Mouse (Mus musculus): Measurements from ENCODE around the gene Shld1. TPM values are rescaled to one million over a fixed set of nuclear protein-coding genes. Genes with fewer than 3 reads are reported as not detected.
A peak's percentile ranks its signal among the peaks of the same experiment; 100 is the strongest.

The Shld1 gene
- total and polyA plus RNA-seq, 2 experiments: 8.7 to 14.1 TPM

GRCm38 (mm10) chr2:132693980-132694379, 7.2 kb downstream of the Shld1 start:
- 89% methylated on average over 3 of the region's 3 CpGs for WGBS
- peak overlapping the region; percentile 92 for H3K27ac ChIP-seq (replicated peaks; ENCODE audit: insufficient read depth, low read depth, low read length)
- H3K4me1 ChIP-seq (ENCODE audit: control insufficient read depth, insufficient read depth, low read length): peaks cover 37% of the 10 kb centered on the region
- DNase-seq (ENCODE audit: extremely low read depth, low read depth, low spot score): no peak
- no peak for TF ChIP-seq CTCF (IDR thresholded peaks at IDR 0.05; ENCODE audit: low read depth, low read length)
- no peak for TF ChIP-seq POLR2A (IDR thresholded peaks at IDR 0.05; ENCODE audit: extremely low read depth, insufficient read depth, low read length)
- H3K9ac ChIP-seq (ENCODE audit: low read depth, low read length): no peak overlapping the region
- H3K79me2 ChIP-seq (ENCODE audit: control insufficient read depth, insufficient read depth, low read length): peaks cover 2% of the 10 kb centered on the region; the same call in 1 of the 2 replicates
- no peak overlapping the region for H3K4me3 ChIP-seq (ENCODE audit: insufficient read depth, low read depth, low read length)
- H3K36me3 ChIP-seq (ENCODE audit: control insufficient read depth, insufficient read depth, low read length): no peaks in the 10 kb centered on the region; the same call in 1 of the 2 replicates
- H3K27me3 ChIP-seq (ENCODE audit: control insufficient read depth, insufficient read depth, low read length): no peaks in the 10 kb centered on the region

- TF ChIP-seq POLR2A (IDR thresholded peaks at IDR 0.05; ENCODE audit: extremely low read depth, insufficient read depth, low read length): 0 out of 2 replicates have a peak, but pooled peaks have one; percentile 28
- TF ChIP-seq CTCF (IDR thresholded peaks at IDR 0.05; ENCODE audit: low read depth, low read length): no peak
- Histone ChIP-seq H3K27me3 (ENCODE audit: control insufficient read depth, insufficient read depth, low read length) (no peaks in the 10 kb centered on the region), H3K79me2 (ENCODE audit: control insufficient read depth, insufficient read depth, low read length) (peaks cover 2% of the 10 kb centered on the region; the same call in 1 of the 2 replicates), H3K4me1 (ENCODE audit: control insufficient read depth, insufficient read depth, low read length) (peaks cover 40% of the 10 kb centered on the region), H3K27ac (replicated peaks; ENCODE audit: insufficient read depth, low read depth, low read length) (peak overlapping the region; percentile 92), H3K36me3 (ENCODE audit: control insufficient read depth, insufficient read depth, low read length) (no peaks in the 10 kb centered on the region; the same call in 1 of the 2 replicates), H3K9ac (ENCODE audit: low read depth, low read length) (peak overlapping the region; percentile 64), H3K4me3 (ENCODE audit: insufficient read depth, low read depth, low read length) (no peak overlapping the region)
- peak; percentile 99 for DNase-seq (ENCODE audit: extremely low read depth, low read depth, low spot score)
- 17% methylated on average over 9 of the region's 9 CpGs for WGBS
These were observed 8.8 kb downstream of the Shld1 start for GRCm38 (mm10) chr2:132695358-132696093.

- Histone ChIP-seq H3K4me3 (ENCODE audit: insufficient read depth, low read depth, low read length) (no peak overlapping the region), H3K27ac (replicated peaks; ENCODE audit: insufficient read depth, low read depth, low read length) (peak overlapping the region; percentile 97), H3K4me1 (ENCODE audit: control insufficient read depth, insufficient read depth, low read length) (peaks cover 43% of the 10 kb centered on the region), H3K27me3 (ENCODE audit: control insufficient read depth, insufficient read depth, low read length) (no peaks in the 10 kb centered on the region), H3K36me3 (ENCODE audit: control insufficient read depth, insufficient read depth, low read length) (no peaks in the 10 kb centered on the region; the same call in 1 of the 2 replicates), H3K9ac (ENCODE audit: low read depth, low read length) (peak overlapping the region; percentile 33), H3K79me2 (ENCODE audit: control insufficient read depth, insufficient read depth, low read length) (peaks cover 2% of the 10 kb centered on the region; the same call in 1 of the 2 replicates)
- TF ChIP-seq POLR2A (IDR thresholded peaks at IDR 0.05; ENCODE audit: extremely low read depth, insufficient read depth, low read length) (no peak), CTCF (IDR thresholded peaks at IDR 0.05; ENCODE audit: low read depth, low read length) (no peak)
- WGBS: 68% methylated on average over 5 of the region's 5 CpGs
- DNase-seq (ENCODE audit: extremely low read depth, low read depth, low spot score): peak; percentile 86
These were observed 9.8 kb downstream of the Shld1 start for GRCm38 (mm10) chr2:132696519-132696918.

- Histone ChIP-seq H3K9ac (ENCODE audit: low read depth, low read length) (peak overlapping the region; percentile 96), H3K27me3 (ENCODE audit: control insufficient read depth, insufficient read depth, low read length) (no peaks in the 10 kb centered on the region), H3K79me2 (ENCODE audit: control insufficient read depth, insufficient read depth, low read length) (peaks cover 4% of the 10 kb centered on the region; the same call in 1 of the 2 replicates), H3K4me3 (ENCODE audit: insufficient read depth, low read depth, low read length) (peak overlapping the region; percentile 78), H3K27ac (replicated peaks; ENCODE audit: insufficient read depth, low read depth, low read length) (peak overlapping the region; percentile 98), H3K36me3 (ENCODE audit: control insufficient read depth, insufficient read depth, low read length) (no peaks in the 10 kb centered on the region; the same call in 1 of the 2 replicates), H3K4me1 (ENCODE audit: control insufficient read depth, insufficient read depth, low read length) (peaks cover 43% of the 10 kb centered on the region)
- WGBS: 70% methylated on average over 5 of the region's 5 CpGs
- TF ChIP-seq POLR2A (IDR thresholded peaks at IDR 0.05; ENCODE audit: extremely low read depth, insufficient read depth, low read length) (no peak), CTCF (IDR thresholded peaks at IDR 0.05; ENCODE audit: low read depth, low read length) (no peak)
- no peak for DNase-seq (ENCODE audit: extremely low read depth, low read depth, low spot score)
These were observed 10.5 kb downstream of the Shld1 start for GRCm38 (mm10) chr2:132697256-132697655.

GRCm38 (mm10) chr2:132697695-132698094, 11.0 kb downstream of the Shld1 start:
- peak overlapping the region; percentile 78 for H3K4me3 ChIP-seq (ENCODE audit: insufficient read depth, low read depth, low read length)
- H3K27ac ChIP-seq (replicated peaks; ENCODE audit: insufficient read depth, low read depth, low read length): peak overlapping the region; percentile 98
- TF ChIP-seq POLR2A (IDR thresholded peaks at IDR 0.05; ENCODE audit: extremely low read depth, insufficient read depth, low read length) (0 out of 2 replicates have a peak, but pooled peaks have one; percentile 6), CTCF (IDR thresholded peaks at IDR 0.05; ENCODE audit: low read depth, low read length) (no peak)
- DNase-seq (ENCODE audit: extremely low read depth, low read depth, low spot score): peak; percentile 34
- 42% methylated on average over 7 of the region's 7 CpGs for WGBS
- H3K79me2 ChIP-seq (ENCODE audit: control insufficient read depth, insufficient read depth, low read length): peaks cover 4% of the 10 kb centered on the region; the same call in 1 of the 2 replicates
- no peaks in the 10 kb centered on the region for H3K27me3 ChIP-seq (ENCODE audit: control insufficient read depth, insufficient read depth, low read length)
- H3K4me1 ChIP-seq (ENCODE audit: control insufficient read depth, insufficient read depth, low read length): peaks cover 43% of the 10 kb centered on the region
- no peaks in the 10 kb centered on the region; the same call in 1 of the 2 replicates for H3K36me3 ChIP-seq (ENCODE audit: control insufficient read depth, insufficient read depth, low read length)
- peak overlapping the region; percentile 96 for H3K9ac ChIP-seq (ENCODE audit: low read depth, low read length)
